Mouse (Mus musculus) intestine, postnatal 0 days (tissue): ENCODE data around the gene Pde4b. TPM values are rescaled to one million over a fixed set of nuclear protein-coding genes. Genes with fewer than 3 reads are reported as not detected.

ENCODE experiments used
- ATAC-seq: fragments of 200-750 bp; cut with Nextera tagmentation; 2 replicates; pipeline ENCODE4 v1.8.0; 2017; ENCODE audit warnings: mild to moderate bottlenecking, moderate TSS enrichment, moderate library complexity
- H3K27ac ChIP-seq: fragments of 300-500 bp; sonication (generic); 2 replicates; pipeline ENCODE4 v1.5.1; 2014; ENCODE audit warnings: mild to moderate bottlenecking, low read depth, low read length, moderate library complexity
- H3K27me3 ChIP-seq: fragments of 300-500 bp; sonication (generic); replicated peaks from 2 replicates; pipeline ENCODE4 v1.6.1; 2014; ENCODE audit warnings: low read length, mixed read lengths; ENCODE audit not compliant: control insufficient read depth, insufficient read depth
- H3K36me3 ChIP-seq: fragments of 300-500 bp; sonication (generic); 2 replicates; pipeline ENCODE4 v1.6.1; 2014; ENCODE audit warnings: mild to moderate bottlenecking, moderate library complexity; ENCODE audit not compliant: control insufficient read depth, insufficient read depth
- H3K4me1 ChIP-seq: fragments of 300-500 bp; sonication (generic); replicated peaks from 2 replicates; pipeline ENCODE4 v1.6.1; 2014; ENCODE audit warnings: antibody characterized with exemption, low read length, mixed read lengths; ENCODE audit not compliant: control insufficient read depth, insufficient read depth
- H3K4me2 ChIP-seq: fragments of 300-500 bp; sonication (generic); replicated peaks from 2 replicates; pipeline ENCODE4 v1.6.1; 2014; ENCODE audit warnings: low read depth, mild to moderate bottlenecking, moderate library complexity
- H3K4me3 ChIP-seq: fragments of 300-500 bp; sonication (generic); 2 replicates; pipeline ENCODE4 v1.5.1; 2014; ENCODE audit warnings: low read depth, low read length
- H3K9ac ChIP-seq: fragments of 300-500 bp; sonication (generic); 2 replicates; pipeline ENCODE4 v1.6.1; 2014; ENCODE audit warnings: mild to moderate bottlenecking, low read depth, low read length
- H3K9me3 ChIP-seq: fragments of 300-500 bp; sonication (generic); 2 replicates; pipeline ENCODE4 v1.6.1; 2016; ENCODE audit warnings: mixed run types; ENCODE audit not compliant: control insufficient read depth
- CTCF ChIP-seq: sonication (generic); IDR thresholded peaks from 2 replicates; pipeline ENCODE4 v1.5.1; 2016; ENCODE audit warnings: low read depth, mild to moderate bottlenecking, control low read depth, antibody characterized with exemption, moderate library complexity
- WGBS: fragments of 180-500 bp; shearing (Covaris S2); extraction: QIAGEN DNeasy Blood & Tissue Kit; methylation state at CpG from one replicate; pipeline ENCODE4 v1.1.7; 2014; 5-methylcytosine and 5-hydroxymethylcytosine counted together
- polyA plus RNA-seq: library from polyadenylated mRNA; unstranded; fragments of >200 nt; fragmentation: Nextera tagmentation; extraction: Ambion mirVana; gene quantifications from 2 replicates; pipeline ENCODE4 v1.2.1, GENCODE M21; 2015

The Pde4b gene
- polyA plus RNA-seq, 1 experiment from 2014 or later = 6.9 TPM

- H3K4me1 ChIP-seq = no peaks in the 10 kb centered on the region
- H3K9me3 ChIP-seq = no peaks in the 10 kb centered on the region
- H3K27me3 ChIP-seq = no peaks in the 10 kb centered on the region
- ATAC-seq = no peak
- H3K4me3 ChIP-seq = no peak overlapping the region
- WGBS = 84% methylated on average over 2 of the region's 2 CpGs
- no peaks in the 10 kb centered on the region; the same call in 1 of the 2 replicates for H3K36me3 ChIP-seq
- no peak overlapping the region for H3K4me2 ChIP-seq
- no peak for TF ChIP-seq CTCF
- no peak overlapping the region for H3K9ac ChIP-seq
- H3K27ac ChIP-seq = no peak overlapping the region
These were observed 505.2 kb downstream of the Pde4b start for GRCm38 (mm10) chr4:102592541-102592940.

- Histone ChIP-seq H3K9me3 (no peaks in the 10 kb centered on the region), H3K27me3 (no peaks in the 10 kb centered on the region), H3K27ac (no peak overlapping the region), H3K4me3 (no peak overlapping the region), H3K4me1 (no peaks in the 10 kb centered on the region), H3K9ac (no peak overlapping the region), H3K4me2 (no peak overlapping the region), H3K36me3 (no peaks in the 10 kb centered on the region; the same call in 1 of the 2 replicates)
- WGBS = 71% methylated on average over 4 of the region's 4 CpGs
- ATAC-seq = no peak
- no peak for TF ChIP-seq CTCF
These were observed 506.3 kb downstream of the Pde4b start for GRCm38 (mm10) chr4:102593631-102594030.

DNA sequence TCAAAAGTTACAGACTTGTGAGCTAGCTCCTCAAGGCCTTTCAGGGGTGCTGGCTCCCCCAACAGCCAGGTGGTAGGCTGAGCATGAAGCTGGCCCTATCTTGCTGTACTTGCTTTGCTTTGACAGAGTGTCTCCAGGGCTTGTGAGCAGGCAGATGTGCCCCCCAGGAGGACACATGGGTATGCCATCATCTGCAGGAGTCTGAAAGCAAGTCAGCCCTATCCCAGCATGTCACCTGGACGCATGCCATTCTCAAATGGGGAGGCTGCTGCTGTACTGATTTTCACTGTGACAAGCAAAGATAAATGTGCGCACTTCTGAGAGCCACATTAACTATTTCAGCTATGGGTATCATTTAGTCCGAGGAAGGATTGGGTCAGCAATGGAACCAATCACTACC, 507.2 kb downstream of the Pde4b start:
- H3K27me3 ChIP-seq = no peaks in the 10 kb centered on the region
- H3K4me2 ChIP-seq = no peak overlapping the region
- H3K27ac ChIP-seq = no peak overlapping the region
- H3K4me3 ChIP-seq = no peak overlapping the region
- no peak for ATAC-seq
- no peaks in the 10 kb centered on the region for H3K4me1 ChIP-seq
- no peak overlapping the region for H3K9ac ChIP-seq
- H3K9me3 ChIP-seq = no peaks in the 10 kb centered on the region
- WGBS = 92% methylated on average over 3 of the region's 3 CpGs
- H3K36me3 ChIP-seq = no peaks in the 10 kb centered on the region; the same call in 1 of the 2 replicates
- no peak for TF ChIP-seq CTCF

DNA sequence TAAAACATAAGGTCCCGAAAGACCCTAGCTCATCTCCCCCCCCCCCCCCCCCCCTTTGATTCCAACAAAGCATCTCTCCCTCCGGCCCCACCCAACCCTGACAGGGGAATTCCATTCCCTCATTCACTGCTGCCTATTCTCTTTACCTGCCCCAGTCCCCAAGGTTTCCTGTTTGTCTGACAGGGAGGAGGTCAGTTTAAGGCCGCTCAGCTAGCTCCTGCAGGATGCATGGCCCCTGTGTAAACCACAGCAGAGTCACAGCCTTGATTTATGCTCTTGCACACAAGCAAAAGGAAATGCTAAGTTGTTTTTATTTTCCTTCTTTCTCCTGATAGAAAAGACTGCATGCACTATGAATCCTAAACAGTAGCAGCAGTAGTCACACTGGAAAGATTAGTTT, 516.6 kb downstream of the Pde4b start:
- Histone ChIP-seq H3K9ac (no peak overlapping the region), H3K4me2 (no peak overlapping the region), H3K4me1 (no peaks in the 10 kb centered on the region), H3K27me3 (no peaks in the 10 kb centered on the region), H3K27ac (no peak overlapping the region), H3K36me3 (peaks cover 6% of the 10 kb centered on the region), H3K9me3 (no peaks in the 10 kb centered on the region), H3K4me3 (no peak overlapping the region)
- 41% methylated on average over 3 of the region's 3 CpGs for WGBS
- no peak for ATAC-seq
- TF ChIP-seq CTCF = no peak

DNA sequence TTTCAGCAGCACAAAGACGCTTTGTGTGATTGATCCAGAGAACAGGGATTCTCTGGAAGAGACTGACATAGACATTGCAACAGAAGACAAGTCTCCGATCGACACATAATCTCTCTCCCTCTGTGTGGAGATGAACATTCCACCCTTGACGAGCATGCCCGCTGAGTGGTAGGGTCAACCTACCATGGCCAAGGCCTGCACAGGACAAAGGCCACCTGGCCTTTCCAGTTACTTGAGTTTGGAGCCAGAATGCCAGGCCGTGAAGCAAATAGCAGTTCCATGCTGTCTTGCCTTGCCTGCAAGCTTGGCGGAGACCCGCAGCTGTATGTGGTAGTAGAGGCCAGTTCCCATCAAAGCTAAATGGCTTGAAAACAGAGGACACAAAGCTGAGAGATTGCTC, 517.9 kb downstream of the Pde4b start:
- Histone ChIP-seq H3K36me3 (peaks cover 6% of the 10 kb centered on the region), H3K27me3 (no peaks in the 10 kb centered on the region), H3K4me2 (no peak overlapping the region), H3K4me3 (no peak overlapping the region), H3K9me3 (no peaks in the 10 kb centered on the region), H3K9ac (no peak overlapping the region), H3K27ac (no peak overlapping the region), H3K4me1 (no peaks in the 10 kb centered on the region)
- WGBS = 93% methylated on average over 8 of the region's 8 CpGs
- TF ChIP-seq CTCF = no peak
- no peak for ATAC-seq

DNA sequence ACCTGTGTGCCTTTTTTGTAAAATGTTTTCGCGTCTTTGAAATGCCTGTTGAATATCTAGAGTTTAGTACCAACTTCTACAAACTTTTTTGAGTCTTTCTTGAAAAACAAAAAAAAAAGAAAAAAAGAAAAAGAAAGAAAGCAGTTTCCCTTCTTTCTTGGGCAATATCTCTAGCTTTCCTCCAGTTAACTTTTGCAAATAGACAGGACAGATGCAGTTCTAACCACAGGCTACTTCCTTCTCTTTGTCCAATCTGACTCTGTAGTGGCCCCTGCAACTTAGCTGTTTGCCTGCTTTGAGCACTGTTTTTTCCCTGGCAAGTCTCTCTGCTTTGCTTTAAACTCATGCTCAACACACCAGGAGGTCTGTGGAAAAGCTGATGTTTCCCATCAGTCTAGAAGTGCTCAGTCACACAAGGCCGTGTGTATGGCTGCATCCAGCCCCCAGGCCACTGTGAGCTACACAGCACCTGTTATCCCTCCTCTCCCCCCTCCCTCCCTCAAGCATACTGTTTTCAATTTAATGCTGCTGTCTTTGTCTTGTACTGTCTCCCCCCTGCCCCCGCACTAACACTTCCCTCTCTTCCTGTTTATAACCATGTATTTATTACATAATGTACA, 518.5 kb downstream of the Pde4b start:
- Histone ChIP-seq H3K9me3 (no peaks in the 10 kb centered on the region), H3K36me3 (peaks cover 6% of the 10 kb centered on the region), H3K4me3 (no peak overlapping the region), H3K4me2 (no peak overlapping the region), H3K27me3 (no peaks in the 10 kb centered on the region), H3K27ac (no peak overlapping the region), H3K9ac (no peak overlapping the region), H3K4me1 (no peaks in the 10 kb centered on the region)
- no peak for TF ChIP-seq CTCF
- ATAC-seq = no peak
- WGBS = 86% methylated on average over 4 of the region's 4 CpGs

DNA sequence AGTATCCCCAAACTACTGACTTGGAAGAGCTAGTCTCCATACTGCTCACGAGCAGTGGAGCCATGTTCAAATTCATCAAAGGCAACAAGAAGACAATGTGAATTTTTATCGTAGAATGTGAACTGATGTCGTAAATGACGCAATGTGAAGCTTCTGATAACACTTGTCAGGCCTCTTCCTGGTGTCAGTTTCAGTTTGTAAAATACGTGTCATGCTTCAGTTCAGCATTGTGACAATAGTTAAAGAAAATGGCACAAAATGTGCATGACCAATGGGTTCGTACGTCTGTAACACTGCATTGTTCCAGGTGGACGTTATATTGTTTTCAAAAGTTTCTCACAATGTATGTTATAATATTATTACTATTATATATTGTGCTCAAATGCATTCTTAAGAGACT, 519.5 kb downstream of the Pde4b start:
- H3K9ac ChIP-seq = no peak overlapping the region
- no peak for TF ChIP-seq CTCF
- no peak overlapping the region for H3K27ac ChIP-seq
- no peak overlapping the region for H3K4me3 ChIP-seq
- no peaks in the 10 kb centered on the region for H3K9me3 ChIP-seq
- WGBS = 68% methylated on average over 8 of the region's 8 CpGs
- H3K4me2 ChIP-seq = no peak overlapping the region
- peaks cover 6% of the 10 kb centered on the region for H3K36me3 ChIP-seq
- no peaks in the 10 kb centered on the region for H3K27me3 ChIP-seq
- H3K4me1 ChIP-seq = no peaks in the 10 kb centered on the region
- no peak for ATAC-seq
